Mouse (Mus musculus): ENCODE results near the gene Ube2b.

DNA sequence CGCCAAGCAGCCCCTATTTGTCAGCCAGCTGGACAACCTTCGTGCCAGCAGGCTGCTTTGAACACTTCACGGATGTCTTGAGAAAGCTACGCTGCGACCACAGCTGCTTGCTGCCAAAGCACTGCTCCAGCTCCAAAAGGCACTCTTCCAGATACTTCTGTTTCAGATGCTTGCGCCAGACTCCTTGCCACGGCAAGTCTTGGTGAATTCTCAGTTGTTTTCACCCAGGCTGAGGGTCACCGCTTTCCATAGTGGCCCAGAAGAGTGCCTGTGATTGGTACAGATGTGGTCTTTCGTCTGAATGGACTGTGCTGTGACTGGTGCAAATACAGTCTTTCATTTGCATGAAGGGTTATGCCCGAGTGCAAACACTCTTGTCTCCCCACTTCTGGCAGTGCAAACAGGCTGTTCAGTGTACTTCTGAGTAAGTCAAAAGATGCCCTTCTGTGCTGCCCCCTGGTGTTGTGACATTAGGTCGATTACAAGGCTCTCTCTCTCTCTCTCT, 39.5 kb downstream of the Ube2b start:
- no peak for TF ChIP-seq EP300 (IDR thresholded peaks at IDR 0.05; ENCODE audit: low read depth)
- no peak for TF ChIP-seq CTCF (IDR thresholded peaks at IDR 0.05; ENCODE audit: low read depth)

Measured in liver, embryonic 14.5 days (tissue).